ENCODE assay signal across 20 mouse cellular contexts in genomic region chr4:32852819-32853218, GRCm38 (mm10). TPM values are rescaled to one million over a fixed set of nuclear protein-coding genes. Genes with fewer than 3 reads are reported as not detected.
DNase-seq lines count a peak whose midpoint lies in the region; ATAC-seq lines count a peak whose summit lies in the region.
"Had no signal": no experiment of that assay in that cellular context is flagged by ENCODE, and none has a peak within 500 bp of the region (broad histone marks: within the 10 kb centered on the region; RNA-seq: fewer than 3 reads in every experiment).

No protein-coding gene starts in this region.

- no peaks in the 10 kb centered on the region for H3K27me3 ChIP-seq in heart, embryonic 16.5 days (ENCODE audit: control insufficient read depth, insufficient read depth, low read length)
- H3K27me3 ChIP-seq in hindbrain, embryonic 14.5 days (ENCODE audit: control insufficient read depth, insufficient read depth, low read length): no peaks in the 10 kb centered on the region
- H3K27me3 ChIP-seq in midbrain, embryonic 16.5 days (ENCODE audit: control insufficient read depth, insufficient read depth, low read depth, low read length): no peaks in the 10 kb centered on the region
- H3K27me3 ChIP-seq: embryonic facial prominence, embryonic 12.5 days; heart, embryonic 12.5 days; limb, embryonic 13.5 days; liver, embryonic 15.5 days had no signal

- 69% methylated on average over 6 of the region's 6 CpGs for WGBS in heart, embryonic 16.5 days
- 70% methylated on average over 6 of the region's 6 CpGs for WGBS in hindbrain, embryonic 14.5 days
- whole genome bisulfite sequencing in midbrain, embryonic 16.5 days: 60% methylated on average over 6 of the region's 6 CpGs

- no peak overlapping the region for H3K4me3 ChIP-seq in heart, embryonic 16.5 days (ENCODE audit: low read length)
- H3K4me3 ChIP-seq in hindbrain, embryonic 14.5 days (replicated peaks; ENCODE audit: low read length): no peak overlapping the region
- H3K4me3 ChIP-seq in midbrain, embryonic 16.5 days (ENCODE audit: low read depth, low read length): no peak overlapping the region
- H3K4me3 ChIP-seq: embryonic facial prominence, embryonic 12.5 days; heart, embryonic 12.5 days; left cerebral cortex, adult 2 months; limb, embryonic 13.5 days; liver, embryonic 15.5 days; megakaryocyte, embryonic 14.5 days; myocyte had no signal

- no peaks in the 10 kb centered on the region for H3K9me3 ChIP-seq in heart, embryonic 16.5 days (replicated peaks; ENCODE audit: control insufficient read depth, low read length)
- H3K9me3 ChIP-seq in hindbrain, embryonic 14.5 days (ENCODE audit: control insufficient read depth, low read length): no peaks in the 10 kb centered on the region
- H3K9me3 ChIP-seq in midbrain, embryonic 16.5 days (replicated peaks; ENCODE audit: control insufficient read depth, low read length, poor library complexity, severe bottlenecking): no peaks in the 10 kb centered on the region
- H3K9me3 ChIP-seq: embryonic facial prominence, embryonic 12.5 days; heart, embryonic 12.5 days; limb, embryonic 13.5 days; liver, embryonic 15.5 days; megakaryocyte, embryonic 14.5 days had no signal

- no peak for DNase-seq in heart, adult 18-20 months
- DNase-seq in hindbrain, embryonic 14.5 days (ENCODE audit: low spot score): no peak
- peak; percentile 67 to 78 for DNase-seq in thymus, postnatal 10 days (ENCODE audit: low spot score in 2 of 2)
- DNase-seq in right cerebral cortex, adult 2 months (ENCODE audit: low spot score in 2 of 2): no peak
- DNase-seq in cerebellum, adult 11-12 months: no peak
- DNase-seq in right cerebral cortex, postnatal 10 days (ENCODE audit: low spot score in 2 of 2): no peak
- DNase-seq: adrenal gland, postnatal 10 days; cerebellum, adult 18-20 months; heart, postnatal 36 days; lung, postnatal 14 days had no signal

- H3K4me2 ChIP-seq in heart, embryonic 16.5 days (ENCODE audit: low read depth, low read length): no peak overlapping the region
- no peak overlapping the region for H3K4me2 ChIP-seq in hindbrain, embryonic 14.5 days (replicated peaks)
- H3K4me2 ChIP-seq in midbrain, embryonic 16.5 days (ENCODE audit: low read length): no peak overlapping the region
- H3K4me2 ChIP-seq: embryonic facial prominence, embryonic 12.5 days; heart, embryonic 12.5 days; limb, embryonic 13.5 days; liver, embryonic 15.5 days had no signal

- no peaks in the 10 kb centered on the region for H3K36me3 ChIP-seq in heart, embryonic 16.5 days (ENCODE audit: control insufficient read depth, insufficient read depth)
- H3K36me3 ChIP-seq in hindbrain, embryonic 14.5 days (replicated peaks; ENCODE audit: control insufficient read depth, insufficient read depth): no peaks in the 10 kb centered on the region
- no peaks in the 10 kb centered on the region for H3K36me3 ChIP-seq in midbrain, embryonic 16.5 days (ENCODE audit: control insufficient read depth, insufficient read depth, low read length)
- H3K36me3 ChIP-seq: embryonic facial prominence, embryonic 12.5 days; heart, embryonic 12.5 days; limb, embryonic 13.5 days; liver, embryonic 15.5 days had no signal

- H3K9ac ChIP-seq in heart, embryonic 16.5 days (ENCODE audit: low read length): no peak overlapping the region
- no peak overlapping the region for H3K9ac ChIP-seq in hindbrain, embryonic 14.5 days
- H3K9ac ChIP-seq in midbrain, embryonic 16.5 days (ENCODE audit: low read depth, low read length): no peak overlapping the region; the same call in 1 of the 2 replicates
- H3K9ac ChIP-seq: embryonic facial prominence, embryonic 12.5 days; heart, embryonic 12.5 days; limb, embryonic 13.5 days; liver, embryonic 15.5 days had no signal

- no peaks in the 10 kb centered on the region for H3K4me1 ChIP-seq in heart, embryonic 16.5 days (ENCODE audit: control insufficient read depth, insufficient read depth, low read length)
- peaks cover 13% of the 10 kb centered on the region; the same call in 1 of the 2 replicates for H3K4me1 ChIP-seq in hindbrain, embryonic 14.5 days (replicated peaks; ENCODE audit: control insufficient read depth, insufficient read depth, low read length)
- H3K4me1 ChIP-seq in midbrain, embryonic 16.5 days (ENCODE audit: control insufficient read depth, insufficient read depth, low read length): peaks cover 6% of the 10 kb centered on the region
- H3K4me1 ChIP-seq: embryonic facial prominence, embryonic 12.5 days; heart, embryonic 12.5 days; liver, embryonic 15.5 days had no signal

- peak; percentile 41; the same call in 1 of the 2 replicates for ATAC-seq in heart, embryonic 16.5 days (replicated peaks; ENCODE audit: extremely low read depth, insufficient read depth, low FRiP score)
- peak; percentile 47; the same call in 1 of the 2 replicates for ATAC-seq in hindbrain, embryonic 14.5 days (ENCODE audit: low FRiP score)
- peak; percentile 62 for ATAC-seq in midbrain, embryonic 16.5 days
- ATAC-seq: intestine, embryonic 16.5 days had no signal

- H3K27ac ChIP-seq in heart, embryonic 16.5 days (ENCODE audit: low read length): no peak overlapping the region
- H3K27ac ChIP-seq in hindbrain, embryonic 14.5 days: 0 out of 2 replicates have a peak overlapping the region, but pooled peaks have one; percentile 47
- peak overlapping the region; percentile 0; the same call in 1 of the 2 replicates for H3K27ac ChIP-seq in midbrain, embryonic 16.5 days (ENCODE audit: low read length)
- H3K27ac ChIP-seq: embryonic facial prominence, embryonic 12.5 days; left cerebral cortex, adult 2 months; limb, embryonic 13.5 days; liver, embryonic 15.5 days had no signal

RNA-seq across cellular contexts. Expression of gene Lyrm2, which starts 52.8 kb away (rescaled TPM):
- polyA plus RNA-seq in heart, embryonic 16.5 days (2015; fragmentation: Nextera tagmentation; extraction: Ambion mirVana): 107 and 109 TPM in 2 replicates
- total RNA-seq in heart, adult 18-20 months (2021): 10 to 100 TPM; 39.8 to 43.9 TPM
- 100 and 120 TPM in 2 replicates for polyA plus RNA-seq in hindbrain, embryonic 14.5 days (2014; fragmentation: Nextera tagmentation; extraction: Ambion mirVana)
- polyA plus RNA-seq in midbrain, embryonic 16.5 days (2015; fragmentation: Nextera tagmentation; extraction: Ambion mirVana): 106 and 119 TPM in 2 replicates

Comparison
In these comparisons a context has a peak if more than half of its experiments do, and no peak if none do; other contexts are left out.
1. DNase-seq: peak in thymus, postnatal 10 days (2 of 2); none in heart, adult 18-20 months (0 of 2), hindbrain, embryonic 14.5 days (single experiment), right cerebral cortex, adult 2 months (0 of 2), cerebellum, adult 11-12 months (single experiment) and right cerebral cortex, postnatal 10 days (0 of 2).
2. Peak in every context shown above with its lines, with median percentiles within 50 percentile points of each other: ATAC-seq.